Mouse (Mus musculus) heart, embryonic 13.5 days (tissue): ENCODE measurements at regions not wholly inside any gene's neighbourhood (a gene's known extent, or its start where the extent isn't known, plus 50 kb on each side); places are given as distances from the start of the nearest gene placed in this dataset.
"Not testable (repeated sequence)": the region's sequence is repeated elsewhere in the genome, so short reads cannot be mapped to it uniquely, and the experiment has no call there.

Experiments used
- ATAC-seq: fragments of 200-750 bp; cut with Nextera tagmentation; 2 replicates; pipeline ENCODE4 v1.8.0; 2017; ENCODE audit warnings: moderate TSS enrichment; ENCODE audit not compliant: insufficient number of reproducible peaks, low FRiP score, low TSS enrichment; ENCODE audit errors: extremely low read depth
- H3K27ac ChIP-seq: fragments of 300-500 bp; sonication (generic); replicated peaks from 2 replicates; pipeline ENCODE4 v1.5.1; 2015; ENCODE audit warnings: moderate library complexity, mild to moderate bottlenecking, inconsistent platforms
- H3K27me3 ChIP-seq: fragments of 300-500 bp; sonication (generic); replicated peaks from 2 replicates; pipeline ENCODE4 v1.6.1; 2015; ENCODE audit warnings: mild to moderate bottlenecking, inconsistent platforms
- H3K36me3 ChIP-seq: fragments of 300-500 bp; sonication (generic); 2 replicates; pipeline ENCODE4 v1.6.1; 2015; ENCODE audit warnings: mild to moderate bottlenecking, inconsistent platforms
- H3K4me1 ChIP-seq: fragments of 300-500 bp; sonication (generic); 2 replicates; pipeline ENCODE4 v1.6.1; 2015; ENCODE audit warnings: inconsistent platforms
- H3K4me2 ChIP-seq: fragments of 300-500 bp; sonication (generic); 2 replicates; pipeline ENCODE4 v1.6.1; 2015; ENCODE audit warnings: inconsistent platforms, mild to moderate bottlenecking, moderate library complexity
- H3K4me3 ChIP-seq: fragments of 300-500 bp; sonication (generic); 2 replicates; pipeline ENCODE4 v1.5.1; 2015; ENCODE audit warnings: moderate library complexity, mild to moderate bottlenecking, inconsistent platforms
- H3K9ac ChIP-seq: fragments of 300-500 bp; sonication (generic); 2 replicates; pipeline ENCODE4 v1.6.1; 2015; ENCODE audit warnings: inconsistent platforms, mild to moderate bottlenecking, moderate library complexity
- H3K9me3 ChIP-seq: fragments of 300-500 bp; sonication (generic); 2 replicates; pipeline ENCODE4 v1.6.1; 2016; ENCODE audit warnings: inconsistent platforms
- WGBS: fragments of 180-500 bp; shearing (Covaris S2); methylation state at CpG from one replicate; pipeline ENCODE4 v1.1.7; 2015; ENCODE audit warnings: mixed read lengths; 5-methylcytosine and 5-hydroxymethylcytosine counted together

GRCm38 (mm10) chr10:119116843-119117390, 122.9 kb downstream of the Cand1 start:
- H3K9me3 ChIP-seq: no peaks in the 10 kb centered on the region
- peaks cover 11% of the 10 kb centered on the region for H3K4me1 ChIP-seq
- no peak for ATAC-seq
- no peak overlapping the region for H3K4me2 ChIP-seq
- no peak overlapping the region for H3K27ac ChIP-seq
- H3K27me3 ChIP-seq: no peaks in the 10 kb centered on the region
- no peaks in the 10 kb centered on the region for H3K36me3 ChIP-seq
- H3K9ac ChIP-seq: no peak overlapping the region
- 68% methylated on average over 2 of the region's 2 CpGs for WGBS
- no peak overlapping the region for H3K4me3 ChIP-seq

- 0 out of 2 replicates have a peak overlapping the region, but pooled peaks have one; percentile 42 for H3K27ac ChIP-seq
- H3K4me3 ChIP-seq, H3K36me3 ChIP-seq, H3K9me3 ChIP-seq, H3K27me3 ChIP-seq, H3K9ac ChIP-seq: not testable (repeated sequence)
- peak; percentile 29; the same call in 1 of the 2 replicates for ATAC-seq
- H3K4me1 ChIP-seq: peaks cover 14% of the 10 kb centered on the region
- H3K4me2 ChIP-seq: peak overlapping the region; percentile 44
Observed at GRCm38 (mm10) chr10:119115200-119115599, 124.7 kb downstream of the Cand1 start.

GRCm38 (mm10) chr10:119114653-119115052, 125.2 kb downstream of the Cand1 start:
- peak; percentile 48; the same call in 1 of the 2 replicates for ATAC-seq
- Histone ChIP-seq H3K4me1 (peaks cover 14% of the 10 kb centered on the region), H3K9ac (0 out of 2 replicates have a peak overlapping the region, but pooled peaks have one; percentile 24), H3K4me3 (no peak overlapping the region), H3K36me3 (no peaks in the 10 kb centered on the region), H3K4me2 (peak overlapping the region; percentile 44), H3K9me3 (no peaks in the 10 kb centered on the region), H3K27ac (peak overlapping the region; percentile 42; the same call in 1 of the 2 replicates), H3K27me3 (no peaks in the 10 kb centered on the region)
- WGBS: 10% methylated on average over 10 of the region's 10 CpGs

- Histone ChIP-seq H3K4me1 (peaks cover 14% of the 10 kb centered on the region), H3K27ac (no peak overlapping the region), H3K4me3 (no peak overlapping the region), H3K4me2 (no peak overlapping the region), H3K27me3 (no peaks in the 10 kb centered on the region), H3K36me3 (no peaks in the 10 kb centered on the region), H3K9ac (no peak overlapping the region), H3K9me3 (no peaks in the 10 kb centered on the region)
- WGBS: 74% methylated on average over 2 of the region's 2 CpGs
- no peak for ATAC-seq
Observed at GRCm38 (mm10) chr10:119111886-119112285, 128.0 kb downstream of the Cand1 start.

GRCm38 (mm10) chr10:119111409-119111808, 128.4 kb downstream of the Cand1 start:
- ATAC-seq: no peak
- H3K27me3 ChIP-seq: no peaks in the 10 kb centered on the region
- H3K27ac ChIP-seq: no peak overlapping the region
- 76% methylated on average over 3 of the region's 3 CpGs for WGBS
- no peak overlapping the region for H3K4me3 ChIP-seq
- no peaks in the 10 kb centered on the region for H3K9me3 ChIP-seq
- peaks cover 14% of the 10 kb centered on the region for H3K4me1 ChIP-seq
- no peak overlapping the region for H3K9ac ChIP-seq
- H3K4me2 ChIP-seq: no peak overlapping the region
- H3K36me3 ChIP-seq: no peaks in the 10 kb centered on the region

- Histone ChIP-seq H3K4me2 (no peak overlapping the region), H3K36me3 (no peaks in the 10 kb centered on the region), H3K27me3 (no peaks in the 10 kb centered on the region), H3K9ac (no peak overlapping the region), H3K9me3 (no peaks in the 10 kb centered on the region), H3K27ac (no peak overlapping the region), H3K4me1 (peaks cover 14% of the 10 kb centered on the region), H3K4me3 (no peak overlapping the region)
- 50% methylated on average over 5 of the region's 5 CpGs for WGBS
- no peak for ATAC-seq
Observed at GRCm38 (mm10) chr10:119110614-119111013, 129.2 kb downstream of the Cand1 start.

- Histone ChIP-seq H3K27ac (no peak overlapping the region), H3K27me3 (no peaks in the 10 kb centered on the region), H3K9me3 (no peaks in the 10 kb centered on the region; the same call in 1 of the 2 replicates), H3K4me3 (no peak overlapping the region), H3K4me1 (peaks cover 3% of the 10 kb centered on the region; the same call in 1 of the 2 replicates), H3K36me3 (no peaks in the 10 kb centered on the region), H3K9ac (no peak overlapping the region), H3K4me2 (no peak overlapping the region)
- 75% methylated on average over 4 of the region's 4 CpGs for WGBS
- no peak for ATAC-seq
Observed at GRCm38 (mm10) chr10:119109207-119109606, 130.6 kb downstream of the Cand1 start.

GRCm38 (mm10) chr10:119107728-119108127, 132.1 kb downstream of the Cand1 start:
- Histone ChIP-seq H3K4me3 (no peak overlapping the region), H3K9ac (no peak overlapping the region), H3K27me3 (no peaks in the 10 kb centered on the region), H3K36me3 (no peaks in the 10 kb centered on the region), H3K4me1 (0 out of 2 replicates have a peak, but pooled peaks cover 3% of the 10 kb centered on the region), H3K9me3 (no peaks in the 10 kb centered on the region; the same call in 1 of the 2 replicates), H3K4me2 (no peak overlapping the region), H3K27ac (no peak overlapping the region)
- no peak for ATAC-seq
- 58% methylated on average over 6 of the region's 6 CpGs for WGBS

- no peak overlapping the region for H3K27ac ChIP-seq
- 84% methylated on average over 3 of the region's 3 CpGs for WGBS
- no peak overlapping the region for H3K4me2 ChIP-seq
- no peaks in the 10 kb centered on the region for H3K4me1 ChIP-seq
- no peaks in the 10 kb centered on the region for H3K36me3 ChIP-seq
- no peak for ATAC-seq
- H3K27me3 ChIP-seq: no peaks in the 10 kb centered on the region
- peaks cover 6% of the 10 kb centered on the region; the same call in 1 of the 2 replicates for H3K9me3 ChIP-seq
- no peak overlapping the region for H3K4me3 ChIP-seq
- no peak overlapping the region for H3K9ac ChIP-seq
Observed at GRCm38 (mm10) chr10:119106105-119106504, 133.8 kb downstream of the Cand1 start.

- H3K27ac ChIP-seq: no peak overlapping the region
- no peak overlapping the region for H3K4me3 ChIP-seq
- no peak overlapping the region for H3K4me2 ChIP-seq
- ATAC-seq: no peak
- 73% methylated on average over 7 of the region's 7 CpGs for WGBS
- H3K9ac ChIP-seq: no peak overlapping the region
- no peaks in the 10 kb centered on the region for H3K27me3 ChIP-seq
- H3K9me3 ChIP-seq: peaks cover 6% of the 10 kb centered on the region; the same call in 1 of the 2 replicates
- no peaks in the 10 kb centered on the region for H3K4me1 ChIP-seq
- no peaks in the 10 kb centered on the region for H3K36me3 ChIP-seq
Observed at GRCm38 (mm10) chr10:119105279-119105881, 134.5 kb downstream of the Cand1 start.

GRCm38 (mm10) chr10:119100511-119100910, 139.3 kb downstream of the Cand1 start:
- no peaks in the 10 kb centered on the region for H3K36me3 ChIP-seq
- H3K27ac ChIP-seq: no peak overlapping the region
- peaks cover 11% of the 10 kb centered on the region for H3K4me1 ChIP-seq
- H3K4me3 ChIP-seq: no peak overlapping the region
- peaks cover 6% of the 10 kb centered on the region; the same call in 1 of the 2 replicates for H3K9me3 ChIP-seq
- no peak overlapping the region for H3K9ac ChIP-seq
- WGBS: 22% methylated on average over 7 of the region's 7 CpGs
- H3K27me3 ChIP-seq: no peaks in the 10 kb centered on the region
- H3K4me2 ChIP-seq: no peak overlapping the region
- ATAC-seq: no peak
